Mouse (Mus musculus): ENCODE measurements around the gene Dnah2.
A peak's percentile ranks its signal among the peaks of the same experiment; 100 is the strongest.

The Dnah2 gene

DNA sequence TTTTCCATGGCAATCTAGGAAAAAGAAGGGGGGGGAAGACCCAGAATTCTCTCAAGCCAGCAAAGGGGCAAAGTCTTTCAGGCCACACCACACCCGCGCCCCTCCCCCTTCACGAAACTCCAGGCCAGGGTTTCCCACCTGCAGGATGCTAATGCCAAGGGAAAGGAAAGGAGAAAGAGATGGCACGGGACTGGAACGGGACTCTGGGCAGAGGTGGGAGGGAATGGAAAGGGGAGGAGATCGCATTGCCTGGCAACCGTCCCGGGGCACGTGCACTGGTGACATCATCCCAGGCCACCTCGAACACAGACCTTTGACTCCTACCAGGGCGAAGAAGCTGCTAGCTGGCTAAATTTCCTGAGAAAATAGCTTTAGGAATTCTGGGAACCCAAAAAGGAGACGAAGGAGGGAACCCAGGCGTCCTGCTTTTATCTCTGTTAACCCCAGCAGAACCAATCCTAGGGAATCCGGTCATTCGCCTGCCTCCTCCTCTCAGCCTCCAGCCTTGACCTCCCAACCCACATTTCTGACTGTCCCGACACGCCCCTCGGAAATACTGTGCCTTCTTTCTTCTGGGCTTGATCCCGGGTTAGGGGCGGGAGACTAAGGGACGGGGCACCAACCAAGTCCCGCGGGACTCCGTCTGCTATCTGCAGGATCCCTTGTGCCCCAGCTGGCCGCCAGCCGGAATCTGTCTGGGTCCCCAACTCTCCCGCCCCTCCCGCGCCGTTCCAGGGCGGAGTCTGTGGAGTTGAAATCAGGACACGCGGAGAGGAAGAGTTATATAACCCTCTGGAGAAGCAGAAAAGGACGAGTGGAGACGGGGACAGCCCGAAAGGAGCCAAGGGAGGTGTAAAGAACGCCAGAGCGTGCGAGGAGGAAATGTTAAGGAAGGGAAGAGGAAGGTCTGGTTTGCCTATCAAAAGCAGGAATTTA is 131.2 kb downstream of the Dnah2 start:
- DNase-seq, result peak; percentile 71

GRCm38 (mm10) chr11:69416921-69417448 is 131.9 kb downstream of the Dnah2 start:
- DNase-seq, result no peak

GRCm38 (mm10) chr11:69416509-69416908 is 132.4 kb downstream of the Dnah2 start:
- no peak for DNase-seq

GRCm38 (mm10) chr11:69415668-69416451 is 133.1 kb downstream of the Dnah2 start:
- peak; percentile 79 for DNase-seq

DNA sequence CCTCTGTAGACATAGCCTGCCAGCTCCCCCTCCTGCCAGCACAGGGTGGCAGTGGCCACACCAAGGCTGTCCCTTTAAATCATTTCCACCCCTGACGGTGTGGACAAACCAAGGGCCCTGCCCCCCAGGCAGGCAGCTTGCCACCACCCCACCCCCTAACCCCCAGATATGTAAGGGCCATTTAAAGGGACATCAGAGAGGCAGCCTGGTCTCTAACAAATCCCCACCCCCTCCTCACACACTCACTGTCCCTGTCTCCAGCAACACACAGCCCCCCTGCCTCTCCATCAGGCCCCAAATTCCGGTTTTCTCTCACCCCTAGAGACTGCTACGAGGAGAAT is 133.6 kb downstream of the Dnah2 start:
- DNase-seq, result no peak

GRCm38 (mm10) chr11:69414421-69415326 is 134.2 kb downstream of the Dnah2 start:
- no peak for DNase-seq

GRCm38 (mm10) chr11:69413221-69414181 is 135.4 kb downstream of the Dnah2 start, which contains the start of gene Kdm6b:
Gene Kdm6b (minus strand): TSS chr11:69413675.
- DNase-seq, result peak; percentile 79

DNA sequence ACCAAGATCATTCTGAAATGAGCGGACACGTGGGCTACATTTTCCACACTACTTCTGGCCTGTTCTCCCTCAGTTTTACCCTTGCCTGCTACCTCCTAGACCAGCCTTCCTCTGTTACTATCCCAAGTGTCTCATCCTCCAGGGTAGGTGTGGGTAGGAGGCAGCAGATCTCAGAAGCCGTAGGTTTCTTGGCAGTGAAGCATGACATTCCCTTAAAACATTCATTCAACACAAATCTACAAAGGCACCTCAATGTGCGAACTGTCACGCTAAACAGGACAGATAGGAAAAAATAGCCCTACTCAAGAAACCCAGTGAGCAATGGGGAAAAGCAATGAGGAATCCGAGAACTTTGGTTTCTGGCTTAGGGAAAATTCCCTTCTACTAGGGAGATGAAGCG is 136.4 kb downstream of the Dnah2 start:
- no peak for DNase-seq

GRCm38 (mm10) chr11:69411538-69412203 is 137.2 kb downstream of the Dnah2 start:
- DNase-seq, result peak; percentile 71

DNA sequence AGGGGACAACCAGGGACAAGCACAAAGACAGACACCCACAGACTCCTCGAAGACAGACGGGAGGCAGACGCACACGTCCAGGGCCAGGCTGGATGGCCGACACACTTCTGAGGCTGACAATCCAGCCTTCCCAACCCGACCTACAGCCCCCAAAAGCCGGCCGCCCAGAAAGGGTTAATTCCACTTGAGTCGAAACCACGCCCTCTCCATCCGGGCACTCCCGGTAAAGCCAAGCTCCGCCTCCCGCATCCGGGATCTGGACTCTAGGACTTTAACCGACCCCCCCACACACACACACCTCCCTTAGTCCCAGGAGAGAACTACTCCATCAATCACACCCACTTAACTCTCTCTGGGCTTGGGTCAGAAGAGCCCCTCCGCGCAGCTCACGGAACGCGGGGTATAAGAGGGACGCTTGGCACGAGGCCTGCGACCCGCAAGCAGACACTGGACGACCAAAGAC is 137.8 kb downstream of the Dnah2 start:
- DNase-seq, result peak; percentile 95

DNA sequence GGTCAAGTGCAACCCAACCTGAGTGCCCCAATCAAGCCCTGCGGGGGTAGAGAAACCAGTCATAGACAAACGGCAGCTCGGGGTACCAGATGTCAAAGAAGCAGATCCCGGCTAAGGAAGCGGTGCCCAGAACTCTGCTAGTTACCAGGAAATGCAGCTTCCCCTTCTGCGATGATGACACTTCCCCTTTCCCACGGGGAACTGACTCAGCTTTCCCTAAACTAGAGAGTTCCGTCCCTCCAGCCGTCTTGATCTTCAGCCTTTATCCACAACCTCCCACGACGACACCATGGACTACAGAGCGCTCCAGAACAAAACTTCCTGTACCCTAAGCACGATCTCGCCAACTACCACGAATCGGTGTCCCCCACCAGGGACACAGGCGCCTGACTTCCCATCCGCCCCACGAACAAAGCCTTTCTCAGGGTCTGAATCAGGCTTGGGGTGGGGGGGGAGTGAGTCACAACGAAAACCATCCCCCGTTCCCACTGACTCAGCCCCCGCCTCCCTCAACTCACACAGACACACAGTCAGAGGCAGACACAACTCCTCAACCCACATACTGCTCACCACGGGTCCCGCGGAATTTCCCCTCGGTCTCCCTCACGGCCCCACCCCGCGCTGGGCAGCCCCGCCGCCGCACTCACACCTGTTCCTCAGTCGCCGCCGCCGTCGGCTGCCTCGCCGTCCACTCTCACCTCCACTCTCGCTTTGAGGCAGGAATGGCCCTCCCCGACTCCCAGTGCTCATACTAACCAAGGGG is 138.4 kb downstream of the Dnah2 start:
- DNase-seq, result peak; percentile 78

DNA sequence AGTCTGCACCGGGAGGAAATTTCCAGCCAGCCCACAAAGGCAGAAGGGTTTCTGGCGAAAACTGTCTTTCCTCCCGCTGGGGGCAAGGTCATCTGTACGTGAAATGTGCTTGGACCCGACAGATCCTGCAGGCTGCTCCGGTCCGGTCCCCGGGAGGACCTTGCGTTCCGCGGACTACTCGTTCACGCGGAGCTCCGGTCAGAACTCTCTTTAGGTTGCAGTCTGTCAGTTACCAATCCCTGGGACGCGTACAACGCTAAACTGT is 138.9 kb downstream of the Dnah2 start:
- no peak for DNase-seq

DNA sequence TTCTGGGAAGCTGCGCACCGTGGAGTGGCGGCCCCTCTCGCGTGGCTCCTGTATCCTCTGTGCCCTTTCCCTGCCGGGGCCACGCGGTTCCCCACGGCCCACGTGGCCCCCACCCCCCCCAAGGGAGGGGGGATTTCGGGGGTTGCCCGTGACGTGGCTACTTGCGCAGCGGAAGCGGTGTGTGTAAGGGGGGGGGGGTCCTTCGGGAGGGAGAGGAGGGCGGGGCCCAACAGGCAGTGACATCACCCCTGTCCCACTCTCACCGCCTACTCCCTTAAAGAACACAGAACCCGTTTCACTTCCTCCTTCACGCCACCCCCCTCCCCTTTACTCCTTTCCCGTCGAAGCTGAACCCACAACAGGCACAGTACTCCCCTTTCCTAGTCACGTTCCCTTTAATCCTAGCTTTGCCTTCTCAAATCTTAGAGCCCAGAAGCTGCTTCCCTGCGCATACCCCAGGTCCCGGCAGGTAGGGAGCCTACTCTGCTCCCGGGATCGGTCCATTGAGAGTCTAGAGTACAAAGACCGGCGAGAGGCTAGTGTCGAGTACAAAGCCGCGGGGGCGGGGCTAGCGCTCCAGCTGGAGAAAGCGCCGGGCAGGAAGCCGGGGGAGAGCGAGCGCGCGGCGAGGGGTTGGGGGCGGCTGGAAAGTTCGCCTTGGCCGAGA is 139.4 kb downstream of the Dnah2 start:
- peak; percentile 96 for DNase-seq

DNA sequence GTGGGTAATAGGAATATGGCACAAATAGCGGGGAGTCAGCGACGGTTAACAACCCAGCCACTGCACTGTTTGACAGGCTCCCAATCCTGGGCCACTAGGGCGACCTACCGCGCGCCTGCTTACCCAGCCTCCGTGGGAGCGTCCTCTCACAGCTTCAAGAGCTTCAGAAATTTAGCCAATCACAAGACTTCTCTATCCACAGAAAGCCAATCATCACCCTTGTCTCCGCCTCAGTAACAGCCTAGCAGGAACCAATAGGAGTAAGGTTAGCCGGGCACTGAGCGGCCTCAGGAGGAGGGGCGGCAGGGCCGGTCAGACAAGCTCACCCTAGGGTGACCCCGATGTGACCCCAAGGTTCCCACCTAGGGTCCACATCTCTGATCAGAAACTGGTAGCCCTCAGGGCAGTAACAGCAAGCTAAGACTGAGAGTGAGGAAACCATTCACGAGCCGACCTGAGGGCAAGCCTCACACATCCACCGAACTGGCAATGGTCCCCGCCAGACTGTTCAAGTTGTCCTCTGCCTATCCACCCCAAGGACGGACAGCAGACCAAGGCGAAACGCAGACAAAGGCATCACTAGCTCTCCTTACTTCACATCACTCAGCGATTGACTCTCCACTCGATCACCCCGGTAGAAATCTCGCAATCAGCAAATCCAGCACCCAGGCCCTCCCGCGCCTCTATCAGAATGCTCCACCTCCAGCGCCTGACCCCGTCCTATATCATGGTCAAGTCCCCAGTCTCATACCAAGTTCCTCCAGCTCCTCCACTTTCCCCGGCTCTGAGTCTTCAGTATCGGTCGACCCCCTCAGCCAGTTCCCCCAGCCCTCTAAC is 140.2 kb downstream of the Dnah2 start:
- DNase-seq, result peak; percentile 79

DNA sequence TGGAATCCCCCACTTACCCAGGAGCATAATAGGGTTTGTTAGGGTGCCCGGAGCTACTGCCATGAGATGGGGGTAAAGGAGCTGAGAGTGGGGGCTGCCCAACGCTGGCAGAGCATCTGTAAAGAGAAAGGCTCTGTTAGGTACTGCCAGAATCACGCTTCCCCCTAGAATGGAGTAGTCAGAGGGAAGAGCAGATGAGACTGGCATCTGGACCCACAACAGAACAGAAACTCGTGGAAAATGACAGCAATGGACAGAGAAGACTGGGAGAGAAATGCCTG is 141.2 kb downstream of the Dnah2 start:
- no peak for DNase-seq

DNA sequence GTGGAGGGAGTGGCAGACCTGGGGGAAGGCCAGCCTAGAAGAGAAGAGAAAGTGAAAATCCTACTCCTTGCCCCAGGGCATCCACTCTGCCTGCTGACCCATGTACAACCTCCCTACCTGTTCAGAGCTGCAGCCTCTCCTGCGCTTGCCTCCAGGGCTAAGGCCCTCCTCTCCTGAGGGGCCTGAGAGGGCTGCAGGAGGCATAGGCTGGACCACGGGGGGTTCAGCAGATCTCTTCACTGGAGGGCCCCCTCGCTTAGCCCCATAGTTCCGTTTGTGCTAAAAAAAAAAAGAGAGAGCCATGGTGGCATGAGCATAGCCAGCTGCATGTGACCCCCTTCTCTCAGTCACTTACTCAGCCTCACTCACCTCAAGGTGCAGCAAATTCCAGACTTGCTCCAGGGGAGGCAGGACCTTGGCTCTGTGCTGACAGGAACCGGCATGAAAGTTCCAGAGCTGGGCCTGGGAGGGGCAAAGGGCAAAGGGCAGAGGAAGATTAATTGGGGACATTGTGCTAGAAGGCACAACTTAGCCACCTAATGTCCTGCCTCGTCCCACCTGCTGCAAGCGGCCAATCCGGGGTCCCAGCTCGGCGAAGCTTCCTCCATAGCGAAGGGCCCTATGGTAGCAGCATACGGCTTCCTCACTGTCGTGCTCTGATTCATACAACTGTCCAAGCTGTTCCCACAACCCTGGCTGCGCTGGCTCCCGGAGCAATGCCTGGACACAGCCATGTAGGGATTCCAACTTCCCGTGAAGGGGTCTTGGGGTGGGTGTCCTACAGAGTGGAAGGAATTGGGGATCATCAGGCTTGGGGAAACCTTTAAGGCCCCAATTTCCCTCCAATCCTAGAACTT is 141.8 kb downstream of the Dnah2 start:
- DNase-seq, result no peak

DNA sequence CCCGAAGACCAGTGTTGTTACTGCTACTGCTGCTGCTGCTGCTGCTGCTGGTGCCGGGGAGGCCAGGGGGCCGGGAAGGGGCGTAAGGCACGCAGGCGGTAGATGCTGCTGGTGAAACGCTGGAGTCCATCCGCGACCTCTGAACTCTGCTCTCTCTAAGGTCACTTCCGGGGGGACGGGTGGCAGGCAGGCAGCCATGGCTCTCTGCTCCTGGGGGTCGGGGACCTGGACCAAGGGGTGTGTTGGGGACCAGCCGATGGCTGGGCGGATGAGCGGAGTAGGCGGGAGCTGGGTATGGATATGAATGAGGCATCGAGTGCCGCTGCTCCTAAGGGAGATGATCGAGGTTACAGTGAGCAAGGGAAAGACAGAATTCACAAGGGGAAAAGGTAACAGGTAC is 142.6 kb downstream of the Dnah2 start:
- no peak for DNase-seq
